Mouse (Mus musculus) stomach, postnatal 0 days (tissue): ENCODE results near the gene Rabepk.

Source experiments
- CTCF ChIP-seq: IDR thresholded peaks from 2 replicates; pipeline ENCODE4 v1.5.1; 2016; ENCODE audit warnings: antibody characterized with exemption, low read depth, mild to moderate bottlenecking, moderate library complexity
- EP300 ChIP-seq: optimal IDR thresholded peaks from 2 replicates; pipeline ENCODE3; 2016; ENCODE audit warnings: antibody characterized with exemption

DNA sequence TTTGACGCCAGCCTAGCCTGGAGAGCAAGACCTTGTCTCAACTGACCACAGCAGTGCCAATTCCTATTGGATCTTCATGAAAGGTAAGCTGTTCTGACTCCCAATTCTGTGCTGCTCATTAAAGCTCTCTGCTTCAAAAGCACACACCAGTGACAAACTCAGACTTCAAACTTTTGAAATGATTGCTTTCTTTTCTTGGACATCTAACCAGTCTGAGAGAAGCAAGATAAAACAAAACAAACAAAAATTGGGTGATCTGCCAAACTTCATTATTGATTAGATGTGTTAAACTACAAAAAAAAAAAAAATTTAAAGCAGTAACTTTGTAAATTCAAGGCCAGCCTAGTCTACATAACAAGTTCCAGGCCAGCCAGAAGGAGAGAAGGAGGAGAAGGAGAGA lies 42.4 kb downstream of the Rabepk start:
- no peak for TF ChIP-seq CTCF
- TF ChIP-seq EP300: no peak
